In the genomic region with DNA sequence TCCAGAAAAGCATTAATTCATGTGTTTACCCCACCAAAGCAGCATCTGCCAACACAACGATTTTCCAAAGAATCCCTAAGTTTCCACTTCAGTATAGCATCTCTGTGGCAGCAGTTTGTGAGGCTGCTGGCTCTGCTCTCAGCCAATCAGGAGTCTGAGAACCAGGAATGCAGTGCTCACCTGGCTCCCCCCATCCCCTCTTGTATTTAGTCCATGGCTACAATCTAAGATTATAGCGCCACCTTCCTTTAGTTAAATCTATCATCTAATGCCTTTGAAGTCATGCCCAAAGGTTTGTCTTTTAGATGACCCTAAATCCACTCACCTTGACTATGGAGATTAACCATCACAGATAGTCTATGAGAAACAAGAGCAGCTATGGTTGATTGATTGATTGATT, we compare ENCODE assay signal across 32 mouse cellular contexts. TPM values are rescaled to one million over a fixed set of nuclear protein-coding genes. Genes with fewer than 3 reads are reported as not detected.
DNase-seq lines count a peak whose midpoint lies in the region; ATAC-seq and TF ChIP-seq lines count a peak whose summit lies in the region.
"Had no signal": no experiment of that assay in that cellular context is flagged by ENCODE, and none has a peak within 500 bp of the region (broad histone marks: within the 10 kb centered on the region; RNA-seq: fewer than 3 reads in every experiment).

No protein-coding gene starts in this region.

- H3K9ac ChIP-seq in hindbrain, embryonic 13.5 days: no peak overlapping the region
- no peak overlapping the region for H3K9ac ChIP-seq in hindbrain, embryonic 14.5 days
- H3K9ac ChIP-seq in hindbrain, postnatal 0 days (replicated peaks; ENCODE audit: low read length): no peak overlapping the region
- H3K9ac ChIP-seq in hindbrain, embryonic 12.5 days: no peak overlapping the region
- H3K9ac ChIP-seq in midbrain, postnatal 0 days (replicated peaks; ENCODE audit: low read length, poor library complexity, severe bottlenecking): no peak overlapping the region
- H3K9ac ChIP-seq in midbrain, embryonic 11.5 days (ENCODE audit: low read length): no peak overlapping the region
- no peak overlapping the region for H3K9ac ChIP-seq in neural tube, embryonic 15.5 days (replicated peaks)
- H3K9ac ChIP-seq: embryonic facial prominence, embryonic 12.5 days; embryonic facial prominence, embryonic 15.5 days had no signal

- H3K4me3 ChIP-seq in hindbrain, embryonic 13.5 days: no peak overlapping the region
- H3K4me3 ChIP-seq in hindbrain, embryonic 14.5 days (replicated peaks; ENCODE audit: low read length): no peak overlapping the region
- no peak overlapping the region for H3K4me3 ChIP-seq in hindbrain, postnatal 0 days (ENCODE audit: low read length)
- H3K4me3 ChIP-seq in hindbrain, embryonic 12.5 days: no peak overlapping the region
- H3K4me3 ChIP-seq in midbrain, postnatal 0 days (ENCODE audit: low read depth, low read length): no peak overlapping the region
- H3K4me3 ChIP-seq in midbrain, embryonic 11.5 days (ENCODE audit: low read depth, low read length): no peak overlapping the region
- H3K4me3 ChIP-seq in neural tube, embryonic 15.5 days (replicated peaks): no peak overlapping the region
- H3K4me3 ChIP-seq: embryonic facial prominence, embryonic 12.5 days; embryonic facial prominence, embryonic 15.5 days; gastrocnemius, adult 2 months had no signal

- no peaks in the 10 kb centered on the region for H3K36me3 ChIP-seq in hindbrain, embryonic 13.5 days
- H3K36me3 ChIP-seq in hindbrain, embryonic 14.5 days (replicated peaks; ENCODE audit: control insufficient read depth, insufficient read depth): no peaks in the 10 kb centered on the region
- H3K36me3 ChIP-seq in hindbrain, postnatal 0 days (ENCODE audit: insufficient read depth, low read length): no peaks in the 10 kb centered on the region
- no peaks in the 10 kb centered on the region for H3K36me3 ChIP-seq in hindbrain, embryonic 12.5 days
- H3K36me3 ChIP-seq in midbrain, postnatal 0 days (ENCODE audit: insufficient read depth, low read length): no peaks in the 10 kb centered on the region
- no peaks in the 10 kb centered on the region for H3K36me3 ChIP-seq in midbrain, embryonic 11.5 days (ENCODE audit: control insufficient read depth, insufficient read depth, low read length)
- H3K36me3 ChIP-seq in neural tube, embryonic 15.5 days: no peaks in the 10 kb centered on the region
- H3K36me3 ChIP-seq: embryonic facial prominence, embryonic 12.5 days; embryonic facial prominence, embryonic 15.5 days; G1E had no signal

- H3K27me3 ChIP-seq in hindbrain, embryonic 13.5 days: no peaks in the 10 kb centered on the region
- no peaks in the 10 kb centered on the region for H3K27me3 ChIP-seq in hindbrain, embryonic 14.5 days (ENCODE audit: control insufficient read depth, insufficient read depth, low read length)
- no peaks in the 10 kb centered on the region for H3K27me3 ChIP-seq in hindbrain, postnatal 0 days (ENCODE audit: insufficient read depth, low read length)
- H3K27me3 ChIP-seq in hindbrain, embryonic 12.5 days: no peaks in the 10 kb centered on the region
- H3K27me3 ChIP-seq in midbrain, postnatal 0 days (ENCODE audit: insufficient read depth, low read length): no peaks in the 10 kb centered on the region
- H3K27me3 ChIP-seq in midbrain, embryonic 11.5 days (ENCODE audit: control insufficient read depth, insufficient read depth, low read length): no peaks in the 10 kb centered on the region
- H3K27me3 ChIP-seq in neural tube, embryonic 15.5 days (replicated peaks): no peaks in the 10 kb centered on the region
- H3K27me3 ChIP-seq: embryonic facial prominence, embryonic 12.5 days; embryonic facial prominence, embryonic 15.5 days; Patski had no signal

- no peak overlapping the region for H3K27ac ChIP-seq in hindbrain, embryonic 13.5 days
- H3K27ac ChIP-seq in hindbrain, embryonic 14.5 days: no peak overlapping the region
- H3K27ac ChIP-seq in hindbrain, postnatal 0 days: no peak overlapping the region
- H3K27ac ChIP-seq in hindbrain, embryonic 12.5 days: no peak overlapping the region
- no peak overlapping the region for H3K27ac ChIP-seq in midbrain, postnatal 0 days (ENCODE audit: low read depth, low read length)
- no peak overlapping the region for H3K27ac ChIP-seq in midbrain, embryonic 11.5 days (ENCODE audit: low read depth, low read length)
- H3K27ac ChIP-seq in neural tube, embryonic 15.5 days (replicated peaks): no peak overlapping the region
- H3K27ac ChIP-seq: embryonic facial prominence, embryonic 12.5 days; embryonic facial prominence, embryonic 15.5 days; gastrocnemius, adult 2 months had no signal

- H3K4me1 ChIP-seq in hindbrain, embryonic 13.5 days (replicated peaks): no peaks in the 10 kb centered on the region
- H3K4me1 ChIP-seq in hindbrain, embryonic 14.5 days (replicated peaks; ENCODE audit: control insufficient read depth, insufficient read depth, low read length): no peaks in the 10 kb centered on the region
- no peaks in the 10 kb centered on the region for H3K4me1 ChIP-seq in hindbrain, postnatal 0 days (ENCODE audit: insufficient read depth, low read length)
- no peaks in the 10 kb centered on the region for H3K4me1 ChIP-seq in hindbrain, embryonic 12.5 days
- H3K4me1 ChIP-seq in midbrain, postnatal 0 days (ENCODE audit: insufficient read depth, low read length): no peaks in the 10 kb centered on the region
- no peaks in the 10 kb centered on the region for H3K4me1 ChIP-seq in midbrain, embryonic 11.5 days (ENCODE audit: control insufficient read depth, insufficient read depth, low read length)
- 0 out of 2 replicates have a peak, but pooled peaks cover 3% of the 10 kb centered on the region for H3K4me1 ChIP-seq in neural tube, embryonic 15.5 days
- H3K4me1 ChIP-seq: embryonic facial prominence, embryonic 12.5 days; embryonic facial prominence, embryonic 15.5 days had no signal

- no peak for DNase-seq in hindbrain, embryonic 14.5 days (ENCODE audit: low spot score)
- peak; percentile 22 for DNase-seq in hindbrain, postnatal 0 days (ENCODE audit: low spot score)
- DNase-seq in midbrain, postnatal 0 days (ENCODE audit: low spot score): peak; percentile 21
- no peak for DNase-seq in midbrain, embryonic 11.5 days (ENCODE audit: low spot score, missing footprints)
- DNase-seq: cerebellum, adult 11 months; heart, adult 11 months had no signal

- no peaks in the 10 kb centered on the region for H3K9me3 ChIP-seq in hindbrain, embryonic 13.5 days
- H3K9me3 ChIP-seq in hindbrain, embryonic 14.5 days (ENCODE audit: control insufficient read depth, low read length): no peaks in the 10 kb centered on the region
- H3K9me3 ChIP-seq in hindbrain, postnatal 0 days (ENCODE audit: low read length): no peaks in the 10 kb centered on the region
- H3K9me3 ChIP-seq in hindbrain, embryonic 12.5 days (replicated peaks): no peaks in the 10 kb centered on the region
- H3K9me3 ChIP-seq in midbrain, postnatal 0 days (ENCODE audit: low read length): no peaks in the 10 kb centered on the region
- H3K9me3 ChIP-seq in midbrain, embryonic 11.5 days (ENCODE audit: control insufficient read depth, low read length): no peaks in the 10 kb centered on the region
- H3K9me3 ChIP-seq in neural tube, embryonic 15.5 days (replicated peaks): no peaks in the 10 kb centered on the region
- H3K9me3 ChIP-seq: embryonic facial prominence, embryonic 12.5 days; embryonic facial prominence, embryonic 15.5 days; G1E had no signal

- H3K4me2 ChIP-seq in hindbrain, embryonic 13.5 days: no peak overlapping the region
- H3K4me2 ChIP-seq in hindbrain, embryonic 14.5 days (replicated peaks): no peak overlapping the region
- H3K4me2 ChIP-seq in hindbrain, postnatal 0 days (ENCODE audit: low read depth, low read length): no peak overlapping the region
- no peak overlapping the region for H3K4me2 ChIP-seq in hindbrain, embryonic 12.5 days (replicated peaks)
- H3K4me2 ChIP-seq in midbrain, postnatal 0 days (ENCODE audit: low read depth, low read length, poor library complexity, severe bottlenecking): no peak overlapping the region
- no peak overlapping the region for H3K4me2 ChIP-seq in midbrain, embryonic 11.5 days
- no peak overlapping the region for H3K4me2 ChIP-seq in neural tube, embryonic 15.5 days
- H3K4me2 ChIP-seq: embryonic facial prominence, embryonic 12.5 days; embryonic facial prominence, embryonic 15.5 days; heart, embryonic 11.5 days had no signal

- 0 out of 2 replicates have a peak, but pooled peaks have one; percentile 10 for ATAC-seq in hindbrain, embryonic 13.5 days (ENCODE audit: low FRiP score)
- ATAC-seq in hindbrain, embryonic 14.5 days (ENCODE audit: low FRiP score): no peak
- ATAC-seq in hindbrain, postnatal 0 days: 0 out of 2 replicates have a peak, but pooled peaks have one; percentile 29
- ATAC-seq in hindbrain, embryonic 12.5 days (ENCODE audit: low FRiP score): no peak
- no peak; the same call in 1 of the 2 replicates for ATAC-seq in midbrain, postnatal 0 days (ENCODE audit: low FRiP score)
- no peak for ATAC-seq in midbrain, embryonic 11.5 days (ENCODE audit: low FRiP score)
- peak; percentile 53; the same call in 1 of the 2 replicates for ATAC-seq in neural tube, embryonic 15.5 days (ENCODE audit: low FRiP score)
- ATAC-seq: forebrain, embryonic 14.5 days; inflammation-experienced regulatory T-cells, adult 6 months; intestine, embryonic 16.5 days; Patski had no signal

- 55% methylated on average over 2 of the region's 2 CpGs for WGBS in hindbrain, embryonic 13.5 days
- WGBS in hindbrain, embryonic 14.5 days: 48% methylated on average over 2 of the region's 2 CpGs
- WGBS in hindbrain, postnatal 0 days: 50% methylated on average over 2 of the region's 2 CpGs
- 46% methylated on average over 2 of the region's 2 CpGs for WGBS in hindbrain, embryonic 12.5 days
- WGBS in midbrain, postnatal 0 days: 50% methylated on average over 2 of the region's 2 CpGs
- 54% methylated on average over 2 of the region's 2 CpGs for WGBS in midbrain, embryonic 11.5 days
- 66% methylated on average over 2 of the region's 2 CpGs for WGBS in neural tube, embryonic 15.5 days

- TF ChIP-seq CTCF in hindbrain, postnatal 0 days (IDR thresholded peaks at IDR 0.05; ENCODE audit: low read depth): no peak
- no peak for TF ChIP-seq CTCF in midbrain, postnatal 0 days (IDR thresholded peaks at IDR 0.05)

RNA-seq across cellular contexts. Expression of a gene that starts 8.9 kb away (rescaled TPM):
- not detected in 2 replicates for polyA plus RNA-seq in hindbrain, embryonic 13.5 days (2015; fragmentation: Nextera tagmentation; extraction: Ambion mirVana)
- polyA plus RNA-seq in hindbrain, embryonic 14.5 days (2014; fragmentation: Nextera tagmentation; extraction: Ambion mirVana): not detected in 2 replicates
- not detected in 2 replicates for total RNA-seq in hindbrain, postnatal 0 days (2014; rRNA removed)
- polyA plus RNA-seq in hindbrain, postnatal 0 days (2015; fragmentation: Nextera tagmentation; extraction: Ambion mirVana): not detected in 2 replicates
- polyA plus RNA-seq in hindbrain, embryonic 12.5 days (2016; fragmentation: Nextera tagmentation; extraction: Ambion mirVana): not detected in 2 replicates
- not detected in 2 replicates for total RNA-seq in midbrain, postnatal 0 days (2014; rRNA removed)
- not detected in 2 replicates for polyA plus RNA-seq in midbrain, postnatal 0 days (2015; fragmentation: Nextera tagmentation; extraction: Ambion mirVana)
- polyA plus RNA-seq in midbrain, embryonic 11.5 days (2014; fragmentation: Nextera tagmentation; extraction: Ambion mirVana): not detected in 2 replicates
- not detected in 2 replicates for polyA plus RNA-seq in neural tube, embryonic 15.5 days (2015; fragmentation: Nextera tagmentation; extraction: Ambion mirVana)
- total RNA-seq: adrenal gland, adult 18-20 months; adrenal gland, postnatal 10 days; adrenal gland, postnatal 36 days; CH12.LX; common myeloid progenitor, adult 5-6 weeks; G1E; gastrocnemius, adult 2 months; gastrocnemius, postnatal 14 days; gastrocnemius, postnatal 4 days; heart, adult 8-10 months; heart, postnatal 25 days; hematopoietic stem cell, adult 5-6 weeks had no signal
- polyA plus RNA-seq: cerebellum, adult 2 months; embryonic facial prominence, embryonic 12.5 days; embryonic facial prominence, embryonic 15.5 days; forebrain, embryonic 11.5 days; forebrain, embryonic 14.5 days; G1E; heart, embryonic 11.5 days; heart, embryonic 14.5 days; heart, postnatal 0 days; inflammation-experienced regulatory T-cells, adult 6 months; intestine, embryonic 16.5 days; Patski had no signal

RNA-seq across cellular contexts. Expression of a gene that starts 48.2 kb away (rescaled TPM):
- polyA plus RNA-seq in hindbrain, embryonic 13.5 days (2015; fragmentation: Nextera tagmentation; extraction: Ambion mirVana): not detected in 2 replicates
- not detected in 2 replicates for polyA plus RNA-seq in hindbrain, embryonic 14.5 days (2014; fragmentation: Nextera tagmentation; extraction: Ambion mirVana)
- total RNA-seq in hindbrain, postnatal 0 days (2014; rRNA removed): not detected in 2 replicates
- polyA plus RNA-seq in hindbrain, postnatal 0 days (2015; fragmentation: Nextera tagmentation; extraction: Ambion mirVana): not detected in 2 replicates
- not detected in 2 replicates for polyA plus RNA-seq in hindbrain, embryonic 12.5 days (2016; fragmentation: Nextera tagmentation; extraction: Ambion mirVana)
- total RNA-seq in midbrain, postnatal 0 days (2014; rRNA removed): not detected in 2 replicates
- polyA plus RNA-seq in midbrain, postnatal 0 days (2015; fragmentation: Nextera tagmentation; extraction: Ambion mirVana): not detected in 2 replicates
- not detected in 2 replicates for polyA plus RNA-seq in midbrain, embryonic 11.5 days (2014; fragmentation: Nextera tagmentation; extraction: Ambion mirVana)
- not detected in 2 replicates for polyA plus RNA-seq in neural tube, embryonic 15.5 days (2015; fragmentation: Nextera tagmentation; extraction: Ambion mirVana)
- total RNA-seq: adrenal gland, adult 18-20 months; adrenal gland, postnatal 10 days; adrenal gland, postnatal 36 days; CH12.LX; common myeloid progenitor, adult 5-6 weeks; G1E; gastrocnemius, adult 2 months; gastrocnemius, postnatal 14 days; gastrocnemius, postnatal 4 days; heart, adult 8-10 months; heart, postnatal 25 days; hematopoietic stem cell, adult 5-6 weeks had no signal
- polyA plus RNA-seq: cerebellum, adult 2 months; embryonic facial prominence, embryonic 12.5 days; embryonic facial prominence, embryonic 15.5 days; forebrain, embryonic 11.5 days; forebrain, embryonic 14.5 days; G1E; heart, embryonic 11.5 days; heart, embryonic 14.5 days; heart, postnatal 0 days; inflammation-experienced regulatory T-cells, adult 6 months; intestine, embryonic 16.5 days; Patski had no signal

Comparison
In these comparisons a context has a peak if more than half of its experiments do, and no peak if none do; other contexts are left out.
1. ATAC-seq: peak in hindbrain, embryonic 13.5 days (single experiment), hindbrain, postnatal 0 days (single experiment) and neural tube, embryonic 15.5 days (single experiment); none in hindbrain, embryonic 14.5 days (single experiment), hindbrain, embryonic 12.5 days (single experiment), midbrain, postnatal 0 days (single experiment) and midbrain, embryonic 11.5 days (single experiment).
2. DNase-seq: peak in hindbrain, postnatal 0 days (single experiment) and midbrain, postnatal 0 days (single experiment); none in hindbrain, embryonic 14.5 days (single experiment) and midbrain, embryonic 11.5 days (single experiment).